Mouse (Mus musculus) embryonic facial prominence, embryonic 13.5 days (tissue): Measurements from ENCODE around the gene Fam189a1. TPM values are rescaled to one million over a fixed set of nuclear protein-coding genes. Genes with fewer than 3 reads are reported as not detected.

ENCODE experiments used
- ATAC-seq: fragments of 200-750 bp; cut with Nextera tagmentation; 2 replicates; pipeline ENCODE4 v1.8.0; 2017; ENCODE audit warnings: low read depth; ENCODE audit not compliant: insufficient number of reproducible peaks, insufficient read depth, low FRiP score, low TSS enrichment
- H3K27ac ChIP-seq: fragments of 300-500 bp; sonication (generic); 2 replicates; pipeline ENCODE4 v1.5.1; 2015; ENCODE audit warnings: moderate library complexity, mild to moderate bottlenecking, inconsistent platforms
- H3K27me3 ChIP-seq: fragments of 300-500 bp; sonication (generic); 2 replicates; pipeline ENCODE4 v1.6.1; 2015; ENCODE audit warnings: mild to moderate bottlenecking, inconsistent platforms
- H3K36me3 ChIP-seq: fragments of 300-500 bp; sonication (generic); 2 replicates; pipeline ENCODE4 v1.6.1; 2015; ENCODE audit warnings: mild to moderate bottlenecking, inconsistent platforms
- H3K4me1 ChIP-seq: fragments of 300-500 bp; sonication (generic); 2 replicates; pipeline ENCODE4 v1.6.1; 2015; ENCODE audit warnings: inconsistent platforms
- H3K4me2 ChIP-seq: fragments of 300-500 bp; sonication (generic); 2 replicates; pipeline ENCODE4 v1.6.1; 2015; ENCODE audit warnings: moderate library complexity, mild to moderate bottlenecking, inconsistent platforms
- H3K4me3 ChIP-seq: fragments of 300-500 bp; sonication (generic); 2 replicates; pipeline ENCODE4 v1.5.1; 2015; ENCODE audit warnings: mild to moderate bottlenecking, inconsistent platforms
- H3K9ac ChIP-seq: fragments of 300-500 bp; sonication (generic); 2 replicates; pipeline ENCODE4 v1.6.1; 2015; ENCODE audit warnings: mild to moderate bottlenecking, inconsistent platforms
- H3K9me3 ChIP-seq: fragments of 300-500 bp; sonication (generic); 2 replicates; pipeline ENCODE4 v1.6.1; 2016; ENCODE audit warnings: inconsistent platforms
- WGBS: fragments of 180-500 bp; shearing (Covaris S2); methylation state at CpG from one replicate; pipeline ENCODE4 v1.1.7; 2015; ENCODE audit warnings: mixed read lengths; 5-methylcytosine and 5-hydroxymethylcytosine counted together
- polyA plus RNA-seq: library from polyadenylated mRNA; unstranded; fragments of >200 nt; fragmentation: Nextera tagmentation; extraction: Ambion mirVana; gene quantifications from 2 replicates; pipeline ENCODE4 v1.2.1, GENCODE M21; 2015

Fam189a1 gene
- polyA plus RNA-seq, 1 experiment from 2014 or later: 3.5 TPM

GRCm38 (mm10) chr7:64741333-64742307, 414.8 kb downstream of the Fam189a1 start:
- ATAC-seq: peak; percentile 46; the same call in 1 of the 2 replicates
- H3K27me3 ChIP-seq: no peaks in the 10 kb centered on the region
- H3K36me3 ChIP-seq: no peaks in the 10 kb centered on the region
- H3K9me3 ChIP-seq: no peaks in the 10 kb centered on the region
- no peaks in the 10 kb centered on the region for H3K4me1 ChIP-seq
- no peak overlapping the region for H3K27ac ChIP-seq
- no peak overlapping the region for H3K4me2 ChIP-seq
- no peak overlapping the region for H3K9ac ChIP-seq
- H3K4me3 ChIP-seq: no peak overlapping the region
- 34% methylated on average over 8 of the region's 8 CpGs for WGBS

- Histone ChIP-seq H3K4me2 (no peak overlapping the region), H3K9me3 (no peaks in the 10 kb centered on the region), H3K9ac (no peak overlapping the region), H3K4me1 (no peaks in the 10 kb centered on the region), H3K36me3 (no peaks in the 10 kb centered on the region), H3K27me3 (no peaks in the 10 kb centered on the region), H3K27ac (no peak overlapping the region), H3K4me3 (no peak overlapping the region)
- WGBS: 62% methylated on average over 11 of the region's 11 CpGs
- no peak for ATAC-seq
Measured at GRCm38 (mm10) chr7:64739131-64739530, 417.2 kb downstream of the Fam189a1 start.

- Histone ChIP-seq H3K4me2 (no peak overlapping the region), H3K4me3 (no peak overlapping the region), H3K9me3 (no peaks in the 10 kb centered on the region), H3K36me3 (no peaks in the 10 kb centered on the region), H3K9ac (no peak overlapping the region), H3K4me1 (no peaks in the 10 kb centered on the region), H3K27ac (no peak overlapping the region), H3K27me3 (no peaks in the 10 kb centered on the region)
- 32% methylated on average over 7 of the region's 7 CpGs for WGBS
- no peak for ATAC-seq
Measured at GRCm38 (mm10) chr7:64729785-64730184, 426.6 kb downstream of the Fam189a1 start.

- Histone ChIP-seq H3K9ac (no peak overlapping the region), H3K4me2 (no peak overlapping the region), H3K36me3 (no peaks in the 10 kb centered on the region), H3K4me1 (no peaks in the 10 kb centered on the region), H3K27ac (no peak overlapping the region), H3K27me3 (no peaks in the 10 kb centered on the region), H3K9me3 (no peaks in the 10 kb centered on the region), H3K4me3 (no peak overlapping the region)
- no peak for ATAC-seq
- 83% methylated on average over 3 of the region's 3 CpGs for WGBS
Measured at GRCm38 (mm10) chr7:64728816-64729215, 427.6 kb downstream of the Fam189a1 start.

- Histone ChIP-seq H3K27ac (no peak overlapping the region), H3K4me1 (no peaks in the 10 kb centered on the region), H3K4me2 (no peak overlapping the region), H3K9me3 (no peaks in the 10 kb centered on the region), H3K36me3 (no peaks in the 10 kb centered on the region), H3K4me3 (no peak overlapping the region), H3K27me3 (no peaks in the 10 kb centered on the region), H3K9ac (no peak overlapping the region)
- ATAC-seq: no peak
- 77% methylated on average over 5 of the region's 5 CpGs for WGBS
Measured at GRCm38 (mm10) chr7:64728181-64728591, 428.2 kb downstream of the Fam189a1 start.

- H3K27me3 ChIP-seq: no peaks in the 10 kb centered on the region
- H3K9me3 ChIP-seq: no peaks in the 10 kb centered on the region
- no peaks in the 10 kb centered on the region for H3K36me3 ChIP-seq
- no peaks in the 10 kb centered on the region for H3K4me1 ChIP-seq
- no peak for ATAC-seq
- H3K9ac ChIP-seq: no peak overlapping the region
- 67% methylated on average over 6 of the region's 6 CpGs for WGBS
- H3K27ac ChIP-seq: no peak overlapping the region
- no peak overlapping the region for H3K4me3 ChIP-seq
- no peak overlapping the region for H3K4me2 ChIP-seq
Measured at GRCm38 (mm10) chr7:64725967-64726695, 430.2 kb downstream of the Fam189a1 start.

GRCm38 (mm10) chr7:64724409-64724808, 432.0 kb downstream of the Fam189a1 start:
- Histone ChIP-seq H3K36me3 (no peaks in the 10 kb centered on the region), H3K9ac (no peak overlapping the region), H3K4me2 (no peak overlapping the region), H3K4me3 (no peak overlapping the region), H3K9me3 (no peaks in the 10 kb centered on the region), H3K27me3 (no peaks in the 10 kb centered on the region), H3K27ac (no peak overlapping the region), H3K4me1 (no peaks in the 10 kb centered on the region)
- 93% methylated on average over 1 of the region's 1 CpGs for WGBS
- no peak for ATAC-seq

- no peaks in the 10 kb centered on the region for H3K4me1 ChIP-seq
- H3K9me3 ChIP-seq: no peaks in the 10 kb centered on the region
- no peak for ATAC-seq
- 81% methylated on average over 3 of the region's 3 CpGs for WGBS
- no peak overlapping the region for H3K9ac ChIP-seq
- no peaks in the 10 kb centered on the region for H3K36me3 ChIP-seq
- H3K27ac ChIP-seq: no peak overlapping the region
- no peak overlapping the region for H3K4me2 ChIP-seq
- no peak overlapping the region for H3K4me3 ChIP-seq
- H3K27me3 ChIP-seq: no peaks in the 10 kb centered on the region
Measured at GRCm38 (mm10) chr7:64723313-64723712, 433.1 kb downstream of the Fam189a1 start.

GRCm38 (mm10) chr7:64716286-64716685, 440.1 kb downstream of the Fam189a1 start:
- Histone ChIP-seq H3K4me2 (no peak overlapping the region), H3K4me3 (no peak overlapping the region), H3K27me3 (no peaks in the 10 kb centered on the region), H3K9ac (no peak overlapping the region), H3K9me3 (no peaks in the 10 kb centered on the region), H3K4me1 (no peaks in the 10 kb centered on the region), H3K27ac (no peak overlapping the region), H3K36me3 (no peaks in the 10 kb centered on the region)
- no peak for ATAC-seq
- WGBS: 57% methylated on average over 2 of the region's 2 CpGs

GRCm38 (mm10) chr7:64709520-64710262, 446.7 kb downstream of the Fam189a1 start:
- Histone ChIP-seq H3K36me3 (no peaks in the 10 kb centered on the region), H3K9me3 (no peaks in the 10 kb centered on the region), H3K4me1 (no peaks in the 10 kb centered on the region), H3K27me3 (no peaks in the 10 kb centered on the region), H3K4me3 (no peak overlapping the region), H3K9ac (no peak overlapping the region), H3K4me2 (no peak overlapping the region), H3K27ac (no peak overlapping the region)
- no peak for ATAC-seq
- WGBS: 84% methylated on average over 13 of the region's 13 CpGs

- Histone ChIP-seq H3K36me3 (no peaks in the 10 kb centered on the region), H3K27ac (no peak overlapping the region), H3K4me3 (no peak overlapping the region), H3K9me3 (no peaks in the 10 kb centered on the region), H3K27me3 (no peaks in the 10 kb centered on the region), H3K4me2 (no peak overlapping the region), H3K4me1 (no peaks in the 10 kb centered on the region), H3K9ac (no peak overlapping the region)
- 81% methylated on average over 4 of the region's 4 CpGs for WGBS
- no peak for ATAC-seq
Measured at GRCm38 (mm10) chr7:64708176-64708575, 448.2 kb downstream of the Fam189a1 start.
